Mouse (Mus musculus) embryonic facial prominence, embryonic 14.5 days (tissue): ENCODE results near the gene Tnni3. TPM values are rescaled to one million over a fixed set of nuclear protein-coding genes. Genes with fewer than 3 reads are reported as not detected.

ENCODE experiments used
- ATAC-seq: fragments of 200-750 bp; cut with Nextera tagmentation; 2 replicates; pipeline ENCODE4 v1.8.0; 2017; ENCODE audit warnings: low read depth, moderate number of reproducible peaks, moderate TSS enrichment
- DNase-seq: peaks from one replicate; pipeline ENCODE4 v3.0.0-alpha.2; 2015; ENCODE audit warnings: low spot score
- H3K27ac ChIP-seq: fragments of 300-500 bp; sonication (generic); replicated peaks from 2 replicates; pipeline ENCODE4 v1.5.1; 2014; ENCODE audit warnings: low read depth, mild to moderate bottlenecking, low read length, moderate library complexity
- H3K27me3 ChIP-seq: fragments of 300-500 bp; sonication (generic); replicated peaks from 2 replicates; pipeline ENCODE4 v1.6.1; 2014; ENCODE audit warnings: low read length; ENCODE audit not compliant: control insufficient read depth, insufficient read depth
- H3K36me3 ChIP-seq: fragments of 300-500 bp; sonication (generic); 2 replicates; pipeline ENCODE4 v1.6.1; 2014; ENCODE audit warnings: low read length, mixed read lengths; ENCODE audit not compliant: control insufficient read depth, insufficient read depth
- H3K4me1 ChIP-seq: fragments of 300-500 bp; sonication (generic); 2 replicates; pipeline ENCODE4 v1.6.1; 2014; ENCODE audit warnings: antibody characterized with exemption, low read length; ENCODE audit not compliant: control insufficient read depth, insufficient read depth
- H3K4me2 ChIP-seq: fragments of 300-500 bp; sonication (generic); 2 replicates; pipeline ENCODE4 v1.6.1; 2014; ENCODE audit warnings: low read depth, mild to moderate bottlenecking, low read length, moderate library complexity, mixed read lengths
- H3K4me3 ChIP-seq: fragments of 300-500 bp; sonication (generic); 2 replicates; pipeline ENCODE4 v1.5.1; 2014; ENCODE audit warnings: low read depth, mild to moderate bottlenecking, low read length
- H3K9ac ChIP-seq: fragments of 300-500 bp; sonication (generic); 2 replicates; pipeline ENCODE4 v1.6.1; 2014; ENCODE audit warnings: low read depth, mild to moderate bottlenecking, low read length, moderate library complexity, mixed read lengths
- H3K9me3 ChIP-seq: fragments of 300-500 bp; sonication (generic); 2 replicates; pipeline ENCODE4 v1.6.1; 2016; ENCODE audit warnings: low read length; ENCODE audit not compliant: control insufficient read depth
- WGBS: fragments of 180-500 bp; shearing (Covaris S2); extraction: QIAGEN DNeasy Blood & Tissue Kit; methylation state at CpG from one replicate; pipeline ENCODE4 v1.1.7; 2014; 5-methylcytosine and 5-hydroxymethylcytosine counted together
- polyA plus RNA-seq: library from polyadenylated mRNA; unstranded; fragments of >200 nt; fragmentation: Nextera tagmentation; extraction: Ambion mirVana; gene quantifications from 2 replicates; pipeline ENCODE4 v1.2.1, GENCODE M21; 2014

Gene Tnni3
- polyA plus RNA-seq, 1 experiment from 2014 or later: 2.6 TPM

DNA sequence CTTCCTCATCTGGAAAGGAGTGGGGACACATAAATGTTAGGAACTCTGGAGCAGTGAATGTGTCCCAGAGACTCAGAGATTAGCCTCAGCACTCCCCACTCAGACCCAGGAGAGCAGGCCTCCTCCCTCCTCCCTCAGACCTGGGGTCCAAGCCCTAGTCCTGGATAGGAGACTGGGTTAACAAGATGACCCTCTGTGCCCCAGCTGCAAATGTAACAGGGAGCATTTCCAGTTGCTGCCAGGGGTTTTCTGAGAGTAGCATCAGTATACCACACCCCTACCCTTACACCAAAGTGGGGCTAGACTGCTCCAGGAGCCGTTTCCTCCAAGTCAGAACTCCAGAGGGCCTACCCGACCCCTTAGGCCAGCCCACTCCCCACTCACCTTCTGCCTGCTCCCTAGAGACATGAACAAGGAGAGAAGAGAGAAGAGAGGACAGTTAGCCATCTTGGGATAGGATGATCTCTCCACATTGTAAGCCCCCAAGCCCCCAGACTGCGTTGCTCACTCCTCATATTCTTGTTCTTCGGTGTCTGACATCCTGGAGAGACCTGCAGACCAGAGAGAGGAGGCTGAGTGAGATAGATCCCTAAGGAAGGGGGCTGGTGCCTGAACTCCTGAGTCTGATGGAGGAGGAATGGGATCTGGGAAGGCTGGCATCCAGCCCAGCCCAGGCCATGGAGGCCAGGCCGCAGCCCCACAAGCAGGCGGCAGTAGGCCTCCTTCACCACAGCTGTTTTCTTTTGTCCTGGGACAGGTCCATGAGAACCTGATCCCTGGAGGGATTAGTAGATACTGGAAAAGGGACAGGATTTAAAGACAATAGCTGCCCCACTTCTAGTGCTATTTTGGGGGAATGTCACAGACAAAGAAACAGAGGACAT is 10.0 kb downstream of the Tnni3 start:
- Histone ChIP-seq H3K4me3 (peak overlapping the region; percentile 15), H3K9me3 (no peaks in the 10 kb centered on the region), H3K36me3 (no peaks in the 10 kb centered on the region), H3K27ac (peak overlapping the region; percentile 68), H3K9ac (no peak overlapping the region), H3K4me1 (peaks cover 8% of the 10 kb centered on the region; the same call in 1 of the 2 replicates), H3K4me2 (peak overlapping the region; percentile 27), H3K27me3 (no peaks in the 10 kb centered on the region)
- 42% methylated on average over 6 of the region's 6 CpGs for whole genome bisulfite sequencing
- ATAC-seq: peak; percentile 63
- peak; percentile 81 for DNase-seq

DNA sequence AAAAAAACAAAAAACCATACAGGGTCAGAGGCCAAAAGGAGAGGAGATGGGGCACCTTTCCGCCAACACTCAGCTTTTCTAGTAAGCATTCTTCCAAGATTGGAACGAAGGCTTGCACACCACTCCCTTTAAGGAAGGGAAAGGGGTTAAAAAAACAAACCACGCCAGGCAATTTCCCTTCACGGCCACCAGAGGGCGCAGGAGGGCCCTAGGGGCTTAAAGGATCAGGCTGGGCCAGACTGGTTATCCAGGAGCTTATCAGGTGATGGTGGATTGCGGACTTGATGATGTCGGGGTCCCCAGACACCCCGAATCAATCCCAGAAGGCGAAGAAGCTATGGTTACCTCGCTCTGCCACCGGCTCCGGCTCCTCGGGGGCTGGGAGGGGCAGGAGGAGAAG is 10.8 kb downstream of the Tnni3 start:
- Histone ChIP-seq H3K9ac (peak overlapping the region; percentile 19; the same call in 1 of the 2 replicates), H3K4me3 (peak overlapping the region; percentile 8; the same call in 1 of the 2 replicates), H3K27me3 (no peaks in the 10 kb centered on the region), H3K4me2 (peak overlapping the region; percentile 27; the same call in 1 of the 2 replicates), H3K4me1 (peaks cover 8% of the 10 kb centered on the region; the same call in 1 of the 2 replicates), H3K9me3 (no peaks in the 10 kb centered on the region), H3K27ac (no peak overlapping the region), H3K36me3 (no peaks in the 10 kb centered on the region)
- 26% methylated on average over 13 of the region's 13 CpGs for WGBS
- DNase-seq (peak; percentile 64), ATAC-seq (no peak)

DNA sequence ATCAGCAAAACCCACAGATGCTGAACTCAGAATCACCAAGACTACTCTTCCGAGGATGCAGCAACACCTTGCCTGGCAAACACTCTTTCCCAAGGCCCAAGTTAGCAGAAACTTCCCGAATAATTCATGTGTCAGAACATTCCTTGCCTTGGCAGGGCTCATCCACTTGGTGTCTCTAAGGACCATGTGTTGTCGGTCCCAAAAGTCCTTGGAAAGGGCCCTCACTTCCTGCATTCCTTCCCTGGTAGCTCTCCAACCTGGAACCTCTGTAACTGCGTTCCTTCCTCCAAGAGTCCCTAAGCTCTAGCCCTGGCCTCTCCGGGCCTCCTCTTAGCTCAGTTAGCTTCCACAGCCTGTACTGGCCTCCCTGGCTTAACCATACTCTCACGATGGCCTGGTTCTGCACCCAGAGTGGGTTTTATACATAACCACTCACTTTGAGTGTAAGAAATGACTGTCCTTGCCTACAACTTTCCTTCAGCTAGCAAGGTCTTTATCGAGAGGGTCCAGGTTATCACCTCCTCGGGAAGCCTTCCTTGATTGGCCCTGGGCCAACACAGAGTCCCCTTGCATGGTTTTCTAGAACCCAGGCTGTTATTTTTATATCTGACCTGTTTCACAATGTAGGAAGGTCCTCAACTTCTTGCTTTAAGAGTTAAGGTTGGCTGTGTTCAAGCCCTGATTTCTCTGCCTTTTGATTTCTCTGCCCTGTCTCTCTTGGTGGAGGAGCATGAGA is 12.4 kb downstream of the Tnni3 start:
- H3K9me3 ChIP-seq: no peaks in the 10 kb centered on the region
- H3K4me1 ChIP-seq: peaks cover 8% of the 10 kb centered on the region; the same call in 1 of the 2 replicates
- ATAC-seq (no peak), DNase-seq (no peak)
- no peaks in the 10 kb centered on the region for H3K27me3 ChIP-seq
- H3K4me2 ChIP-seq: no peak overlapping the region
- no peak overlapping the region for H3K9ac ChIP-seq
- no peaks in the 10 kb centered on the region for H3K36me3 ChIP-seq
- H3K27ac ChIP-seq: no peak overlapping the region
- H3K4me3 ChIP-seq: no peak overlapping the region
- 70% methylated on average over 8 of the region's 8 CpGs for WGBS

DNA sequence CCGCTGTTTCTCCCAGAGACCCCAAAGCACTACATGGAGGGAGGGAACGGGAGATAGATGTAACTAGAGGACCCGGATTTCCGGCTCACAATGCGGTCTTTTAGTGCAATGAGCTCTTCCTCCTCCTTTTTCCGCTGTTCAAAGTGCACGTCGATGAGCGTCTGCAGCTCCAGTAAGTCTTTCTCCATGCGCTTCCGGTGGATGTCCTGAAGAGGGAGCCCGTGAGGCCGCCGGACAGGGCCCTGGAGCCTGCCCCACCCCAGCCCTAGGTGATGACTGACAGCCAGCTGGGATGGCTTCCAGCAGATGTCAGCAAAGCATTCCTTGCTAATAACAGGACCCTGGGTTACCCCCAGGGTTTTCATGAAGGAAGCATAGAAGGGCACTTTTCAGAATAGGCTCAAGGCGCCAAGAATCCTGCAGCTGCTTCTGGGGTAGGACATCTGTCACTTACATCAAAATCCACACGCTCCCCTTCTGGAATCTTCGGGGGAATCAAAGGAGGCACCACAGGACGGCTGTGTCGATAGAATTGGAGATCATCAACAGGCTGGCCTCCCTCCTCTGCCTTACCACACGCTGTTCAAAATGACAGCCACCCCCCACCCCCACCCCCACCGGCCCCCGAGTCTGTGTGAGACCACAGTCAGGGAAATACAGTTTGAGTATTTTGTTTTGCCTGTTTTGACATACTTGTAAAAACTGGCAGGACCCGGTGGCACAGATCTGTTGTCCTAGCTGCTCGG is 14.0 kb downstream of the Tnni3 start:
- no peaks in the 10 kb centered on the region for H3K27me3 ChIP-seq
- WGBS: 11% methylated on average over 24 of the region's 24 CpGs
- no peaks in the 10 kb centered on the region for H3K9me3 ChIP-seq
- H3K27ac ChIP-seq: no peak overlapping the region; the same call in 1 of the 2 replicates
- H3K4me2 ChIP-seq: peak overlapping the region; percentile 29
- H3K36me3 ChIP-seq: no peaks in the 10 kb centered on the region
- peak; percentile 81 for ATAC-seq
- peaks cover 8% of the 10 kb centered on the region; the same call in 1 of the 2 replicates for H3K4me1 ChIP-seq
- H3K4me3 ChIP-seq: no peak overlapping the region
- DNase-seq: peak; percentile 92
- no peak overlapping the region; the same call in 1 of the 2 replicates for H3K9ac ChIP-seq

DNA sequence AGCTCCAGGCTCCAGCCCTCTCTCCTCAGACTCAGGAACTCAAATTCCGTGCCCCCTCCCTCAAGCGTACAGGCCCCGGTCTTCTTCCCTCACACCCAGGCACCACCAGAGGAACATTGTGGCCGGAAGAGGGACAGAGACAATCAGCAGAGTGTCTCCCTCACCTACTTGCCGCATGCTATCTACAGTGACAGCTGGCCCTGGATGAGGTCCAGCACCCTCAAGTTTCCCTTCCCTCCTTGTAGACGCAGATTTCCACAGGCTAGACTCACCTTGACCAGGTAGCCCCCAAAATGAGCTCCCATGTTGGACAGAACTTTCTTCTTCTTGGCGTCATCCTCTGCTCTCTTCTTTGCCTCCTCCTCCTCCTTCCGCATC is 15.3 kb downstream of the Tnni3 start:
- no peaks in the 10 kb centered on the region for H3K36me3 ChIP-seq
- ATAC-seq (no peak), DNase-seq (no peak)
- no peak overlapping the region for H3K27ac ChIP-seq
- peaks cover 5% of the 10 kb centered on the region; the same call in 1 of the 2 replicates for H3K4me1 ChIP-seq
- no peaks in the 10 kb centered on the region for H3K9me3 ChIP-seq
- H3K27me3 ChIP-seq: no peaks in the 10 kb centered on the region
- H3K4me3 ChIP-seq: no peak overlapping the region
- 92% methylated on average over 8 of the region's 8 CpGs for WGBS
- H3K4me2 ChIP-seq: no peak overlapping the region
- no peak overlapping the region for H3K9ac ChIP-seq

DNA sequence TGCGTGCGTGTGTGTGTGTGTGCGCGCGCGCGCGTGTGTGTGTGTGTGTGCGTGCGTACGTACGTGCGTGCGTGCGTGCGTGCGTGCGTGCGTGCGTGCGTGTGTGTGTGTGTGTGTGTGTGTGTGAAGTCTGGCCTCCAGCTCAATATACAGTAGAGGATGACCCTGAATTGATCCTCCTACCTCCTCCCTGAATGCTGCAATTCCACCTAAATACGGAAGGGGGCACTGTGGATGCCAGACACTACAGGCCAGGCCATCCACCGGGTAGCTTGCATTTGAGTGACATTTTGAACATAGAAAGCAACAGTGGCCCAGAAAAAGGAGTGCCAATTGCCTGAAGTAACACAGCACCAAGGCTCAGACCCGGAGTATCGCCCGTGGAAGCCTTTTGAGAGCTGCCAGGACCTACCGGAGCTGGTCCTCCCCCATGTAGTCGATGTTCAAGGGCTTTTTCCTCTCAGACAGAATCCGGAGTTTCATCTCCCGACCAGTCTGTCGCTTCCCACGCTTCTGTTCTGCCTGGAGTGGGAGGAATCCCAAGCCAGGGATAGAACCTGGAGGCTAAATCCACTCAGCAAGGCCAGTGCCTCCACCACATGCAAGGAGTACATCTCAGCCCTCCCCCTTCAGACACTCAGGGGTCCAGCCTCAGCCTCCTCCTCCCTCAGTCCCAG is 15.8 kb downstream of the Tnni3 start:
- Histone ChIP-seq H3K4me1 (peaks cover 5% of the 10 kb centered on the region; the same call in 1 of the 2 replicates), H3K9me3 (no peaks in the 10 kb centered on the region), H3K27ac (no peak overlapping the region), H3K4me3 (no peak overlapping the region), H3K36me3 (no peaks in the 10 kb centered on the region), H3K4me2 (no peak overlapping the region), H3K27me3 (no peaks in the 10 kb centered on the region), H3K9ac (no peak overlapping the region)
- ATAC-seq (no peak), DNase-seq (no peak)
- 75% methylated on average over 20 of the region's 32 CpGs for WGBS

DNA sequence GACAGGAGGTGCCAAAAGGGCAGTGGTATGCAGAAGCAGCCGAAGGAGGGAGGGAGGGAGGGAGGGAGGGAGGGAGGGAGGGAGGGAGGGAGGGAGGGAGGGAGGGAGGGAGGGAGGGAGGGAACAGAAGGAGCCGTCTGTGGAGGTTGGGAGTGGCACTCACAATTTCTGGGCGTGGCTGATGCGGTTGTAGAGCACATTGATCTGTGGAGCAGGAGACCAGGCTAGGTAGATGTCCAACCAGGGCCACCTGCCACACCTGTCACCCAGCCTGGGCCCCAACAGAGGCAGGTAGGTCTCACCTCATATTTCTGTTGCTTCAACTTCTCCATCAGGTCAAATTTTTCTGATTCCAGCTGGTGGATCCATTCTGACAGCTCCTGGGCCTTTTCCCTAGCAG is 16.8 kb downstream of the Tnni3 start:
- WGBS: 62% methylated on average over 2 of the region's 4 CpGs
- DNase-seq: no peak

More for the DNA sequence above, 16.8 kb downstream of the Tnni3 start:
- Histone ChIP-seq H3K4me2 (no peak overlapping the region), H3K27me3 (no peaks in the 10 kb centered on the region), H3K27ac (no peak overlapping the region), H3K36me3 (no peaks in the 10 kb centered on the region), H3K4me1 (peaks cover 5% of the 10 kb centered on the region; the same call in 1 of the 2 replicates), H3K9ac (no peak overlapping the region), H3K4me3 (no peak overlapping the region), H3K9me3 (no peaks in the 10 kb centered on the region)
- ATAC-seq: no peak
